Mouse (Mus musculus): ENCODE data around the gene Dazap1. TPM values are rescaled to one million over a fixed set of nuclear protein-coding genes. Genes with fewer than 3 reads are reported as not detected.

Dazap1 gene
- 45.5 and 45.9 TPM in 2 replicates for polyA plus RNA-seq (2015; fragmentation: Nextera tagmentation; extraction: Ambion mirVana)

GRCm38 (mm10) chr10:80260642-80261584 lies at the start of gene Dazap1, which contains the start of gene Gamt:
Gene Dazap1 (plus strand): TSS chr10:80261486.
Gene Gamt (minus strand): TSS chr10:80261012.

DNA sequence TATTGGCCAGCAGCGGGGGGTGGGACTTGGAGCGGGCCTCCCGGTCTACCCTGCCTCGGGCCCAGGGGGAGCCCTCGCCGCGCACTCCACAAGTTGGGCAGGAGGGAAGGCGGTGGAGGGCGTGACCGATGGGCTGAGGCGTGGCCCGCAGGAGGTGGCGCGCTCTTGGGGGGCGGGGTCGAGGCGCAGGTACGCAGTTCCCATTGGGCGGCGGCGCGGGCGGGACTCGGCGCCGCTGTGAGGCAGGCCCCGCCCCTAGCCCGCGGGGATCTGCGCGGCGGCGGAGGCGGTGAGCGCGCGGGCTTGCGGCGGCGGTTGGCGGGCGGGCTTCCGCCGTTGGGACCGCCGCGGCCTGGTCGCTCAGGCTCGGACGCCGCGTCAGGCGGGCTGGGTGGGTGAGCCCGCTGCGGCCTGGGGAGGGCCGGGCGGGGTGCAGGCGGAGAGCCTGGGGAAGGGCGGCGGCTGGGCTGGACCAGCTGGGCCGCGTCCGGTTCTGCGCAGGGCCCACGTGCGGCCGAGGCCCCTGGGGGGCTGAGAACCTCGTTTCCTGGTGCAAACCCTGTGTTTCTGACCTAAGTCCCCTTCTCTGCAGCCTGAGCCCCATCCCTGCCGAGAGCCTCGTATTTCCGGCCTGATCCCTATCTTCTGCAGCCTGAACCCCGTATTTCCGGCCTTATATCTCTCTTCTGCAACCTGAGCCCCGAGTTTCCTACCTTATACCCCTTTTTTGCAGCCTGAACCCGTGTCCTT lies 34.7 kb upstream of the Dazap1 start, which contains the start of gene Mum1:
Gene Mum1, plus strand, starts transcription at position 19 of the 750 bp plus-strand sequence.

DNA sequence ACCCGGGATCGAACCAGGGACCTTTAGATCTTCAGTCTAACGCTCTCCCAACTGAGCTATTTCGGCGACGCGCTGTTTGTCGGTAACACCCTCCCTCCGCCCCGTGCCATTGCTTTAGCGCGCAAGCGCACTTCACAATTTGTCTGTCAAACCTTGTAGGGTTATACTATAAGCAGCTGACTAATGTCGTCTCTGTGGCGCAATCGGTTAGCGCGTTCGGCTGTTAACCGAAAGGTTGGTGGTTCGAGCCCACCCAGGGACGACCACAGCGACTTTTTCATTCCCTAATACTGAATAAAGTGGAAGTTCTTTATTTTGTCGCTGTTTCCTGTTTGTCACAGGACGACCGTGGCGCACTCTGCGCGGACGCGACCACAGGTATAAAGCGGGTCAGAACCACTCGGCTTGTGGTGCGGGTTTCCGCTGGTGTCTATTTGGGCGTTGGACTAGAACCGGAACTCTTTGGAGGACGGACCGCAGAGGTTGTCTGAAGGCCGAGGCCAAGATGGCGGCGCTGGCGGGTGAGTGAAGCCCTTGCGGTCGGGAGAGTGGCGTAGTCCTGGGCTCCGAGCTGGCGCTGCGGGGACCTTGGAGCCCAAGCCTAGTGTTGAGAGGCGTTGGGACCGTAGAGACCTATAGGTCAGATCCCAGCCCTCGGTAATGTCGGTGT lies 12.2 kb upstream of the Dazap1 start, which contains the start of gene Ndufs7:
Gene Ndufs7, plus strand, starts transcription at position 151 of the 670 bp plus-strand sequence.

DNA sequence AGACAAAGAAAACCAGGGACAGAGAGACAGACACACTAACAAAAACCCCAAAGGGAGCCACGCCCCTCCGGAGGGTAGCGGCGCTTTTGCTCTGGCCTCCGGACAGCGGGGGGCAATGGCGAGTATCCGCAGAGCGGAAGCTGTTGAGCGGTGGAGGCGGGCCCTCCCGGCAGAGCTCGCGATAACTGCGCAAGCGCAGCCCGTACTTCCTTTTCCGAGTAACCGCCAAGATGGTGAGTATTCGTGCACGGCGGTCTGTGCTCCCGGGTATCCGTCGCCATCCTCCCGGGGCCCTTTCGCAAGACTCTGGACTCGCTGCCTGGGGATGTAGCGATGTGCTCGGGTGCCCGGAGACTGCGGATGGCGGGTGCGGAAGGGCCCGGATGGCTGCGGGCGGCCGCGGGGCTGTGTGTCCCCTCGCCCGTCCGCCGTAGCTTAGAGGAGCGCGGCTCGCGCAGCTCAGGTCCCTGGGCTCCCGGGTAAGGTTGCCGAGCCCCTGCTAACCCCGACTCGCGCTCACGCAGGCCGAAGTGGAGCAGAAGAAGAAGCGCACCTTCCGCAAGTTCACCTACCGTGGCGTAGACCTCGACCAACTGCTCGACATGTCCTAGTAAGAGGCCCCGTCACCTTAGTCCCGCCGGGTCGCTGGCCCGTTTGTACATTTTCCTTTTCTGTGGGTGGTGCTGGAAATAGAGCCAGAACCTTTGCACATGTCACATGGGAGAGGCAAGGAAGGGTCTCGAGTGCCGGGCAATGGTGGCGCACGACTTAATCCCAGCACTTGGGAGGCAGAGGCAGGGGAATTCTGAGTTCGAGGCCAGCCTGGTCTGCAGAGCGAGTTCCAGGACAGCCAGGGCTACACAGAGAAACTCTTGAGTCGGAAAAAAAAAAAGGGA lies 31.2 kb downstream of the Dazap1 start, which contains the start of gene Rps15:
Gene Rps15, plus strand, starts transcription at position 203 of the 896 bp plus-strand sequence.

DNA sequence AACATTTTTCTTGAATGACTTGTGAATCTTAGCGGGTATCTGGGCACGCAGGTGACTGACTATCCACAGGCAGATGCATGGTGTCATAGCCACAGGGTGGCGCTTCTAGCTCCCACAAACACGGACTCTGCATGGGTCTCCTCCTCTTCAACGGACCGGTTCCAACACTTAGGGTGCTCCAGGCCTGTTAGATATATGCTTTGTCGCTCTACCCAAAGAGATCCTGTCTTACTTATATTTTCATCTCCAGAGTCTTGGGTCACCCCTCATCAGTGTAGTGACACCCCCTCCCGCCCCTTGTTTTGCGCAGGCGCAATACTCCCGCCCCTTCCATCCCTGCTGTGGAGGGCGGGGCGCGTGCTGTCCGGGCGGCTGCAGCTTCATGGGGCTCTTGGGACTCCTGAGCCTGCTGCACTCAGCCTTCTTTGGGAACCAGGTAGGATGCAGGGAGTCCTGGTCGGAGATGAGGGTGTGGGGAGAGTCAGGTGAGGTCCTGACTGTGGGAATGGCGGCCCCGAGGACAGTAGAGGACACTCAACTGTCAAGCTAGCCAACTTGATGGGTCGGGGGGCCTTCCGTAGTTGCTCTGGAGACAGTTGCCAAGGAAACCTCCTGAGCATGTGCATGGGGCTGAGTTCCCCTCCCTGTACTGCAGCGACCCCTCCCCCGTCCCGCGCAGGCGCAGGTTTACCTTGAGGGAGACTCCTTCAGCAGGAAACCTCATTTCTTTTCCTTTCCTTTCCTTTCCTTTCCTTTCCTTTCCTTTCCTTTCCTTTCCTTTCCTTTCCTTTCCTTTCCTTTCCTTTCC lies 34.5 kb downstream of the Dazap1 start, which contains the start of gene Apc2:
Gene Apc2, plus strand, starts transcription at position 360 of the 808 bp plus-strand sequence.

GRCm38 (mm10) chr10:80320340-80320760 lies 59.1 kb downstream of the Dazap1 start, which contains the start of gene 2310011J03Rik:
Gene 2310011J03Rik (minus strand): TSS chr10:80320537.

DNA sequence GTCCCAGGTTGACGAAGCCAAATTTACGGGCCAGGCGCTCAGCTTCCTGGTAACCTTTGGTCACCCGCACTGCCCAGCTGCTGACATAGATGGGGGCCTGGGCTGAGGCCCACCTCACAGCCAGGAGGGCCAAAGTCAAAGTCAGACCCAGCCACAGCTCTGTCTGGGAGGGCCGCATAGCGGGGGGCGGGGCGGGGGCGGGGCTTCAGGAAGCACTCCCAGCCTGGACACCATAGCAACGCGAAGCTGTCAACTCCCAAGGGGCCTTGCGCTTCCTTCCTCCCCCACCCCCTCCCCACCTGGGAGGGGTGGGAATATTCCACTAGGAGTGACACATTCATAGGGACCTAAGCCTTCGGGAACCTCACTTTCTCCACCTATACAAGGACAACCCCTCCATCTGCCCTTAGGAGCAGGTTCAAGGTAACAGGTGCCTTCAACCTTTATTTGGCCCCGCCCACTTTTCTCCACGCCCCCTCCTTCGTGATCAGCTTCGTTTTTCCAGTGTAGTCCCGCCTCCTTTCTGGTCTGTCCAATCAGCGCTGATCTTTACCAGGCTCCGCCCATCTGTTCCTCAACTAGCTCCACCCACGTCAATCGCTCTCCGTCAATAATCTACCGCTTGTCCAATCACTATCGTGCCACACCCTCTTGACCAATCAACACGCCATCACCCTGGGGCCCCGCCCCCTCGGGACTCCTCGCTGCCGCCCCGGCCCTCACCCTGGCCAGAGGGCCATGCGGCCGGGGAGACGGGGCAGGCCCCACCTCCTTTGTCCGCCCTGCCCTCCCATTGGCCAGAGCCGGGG lies 68.2 kb downstream of the Dazap1 start, which contains the start of the genes Pcsk4 and Reep6:
Gene Pcsk4, minus strand, starts transcription at position 226 of the 809 bp plus-strand sequence.
Gene Reep6, plus strand, starts transcription at position 681 of the 809 bp plus-strand sequence.

Other genes with a start within 250 kb of the Dazap1 start
- gene Arhgap45, start 244.8 kb upstream of the Dazap1 start, polyA plus RNA-seq (2015; fragmentation: Nextera tagmentation; extraction: Ambion mirVana): 34.2 and 41.9 TPM in 2 replicates
- gene Polr2e, start 221.7 kb upstream of the Dazap1 start, polyA plus RNA-seq (2015; fragmentation: Nextera tagmentation; extraction: Ambion mirVana): 108 and 111 TPM in 2 replicates
- 650 and 699 TPM in 2 replicates for gene Gpx4, start 214.3 kb upstream of the Dazap1 start, polyA plus RNA-seq (2015; fragmentation: Nextera tagmentation; extraction: Ambion mirVana)
- gene Sbno2, start 155.9 kb upstream of the Dazap1 start, polyA plus RNA-seq (2015; fragmentation: Nextera tagmentation; extraction: Ambion mirVana): 15.9 and 16.2 TPM in 2 replicates
- gene Stk11, start 145.7 kb upstream of the Dazap1 start, polyA plus RNA-seq (2015; fragmentation: Nextera tagmentation; extraction: Ambion mirVana): 27.2 and 28.1 TPM in 2 replicates
- 340 and 357 TPM in 2 replicates for gene Atp5d, start 122.9 kb upstream of the Dazap1 start, polyA plus RNA-seq (2015; fragmentation: Nextera tagmentation; extraction: Ambion mirVana)
- 0.64 and 1.0 TPM in 2 replicates for gene Cbarp, start 120.7 kb upstream of the Dazap1 start, polyA plus RNA-seq (2015; fragmentation: Nextera tagmentation; extraction: Ambion mirVana)
- gene Midn, start 113.2 kb upstream of the Dazap1 start, polyA plus RNA-seq (2015; fragmentation: Nextera tagmentation; extraction: Ambion mirVana): 6.4 and 8.1 TPM in 2 replicates
- gene Cirbp, start 95.5 kb upstream of the Dazap1 start, polyA plus RNA-seq (2015; fragmentation: Nextera tagmentation; extraction: Ambion mirVana): 139 and 157 TPM in 2 replicates
- 11.0 and 12.5 TPM in 2 replicates for gene 1600002K03Rik, start 88.5 kb upstream of the Dazap1 start, polyA plus RNA-seq (2015; fragmentation: Nextera tagmentation; extraction: Ambion mirVana)
- 2.0 and 3.0 TPM in 2 replicates for gene Efna2, start 82.0 kb upstream of the Dazap1 start, polyA plus RNA-seq (2015; fragmentation: Nextera tagmentation; extraction: Ambion mirVana)
- gene Mum1, start 35.1 kb upstream of the Dazap1 start, polyA plus RNA-seq (2015; fragmentation: Nextera tagmentation; extraction: Ambion mirVana): 34.1 and 39.0 TPM in 2 replicates
- 272 and 282 TPM in 2 replicates for gene Ndufs7, start 12.4 kb upstream of the Dazap1 start, polyA plus RNA-seq (2015; fragmentation: Nextera tagmentation; extraction: Ambion mirVana)
- 6.0 and 8.6 TPM in 2 replicates for gene Gamt, start 474 bp upstream of the Dazap1 start, polyA plus RNA-seq (2015; fragmentation: Nextera tagmentation; extraction: Ambion mirVana)
- 877 and 915 TPM in 2 replicates for gene Rps15, start 31.0 kb downstream of the Dazap1 start, polyA plus RNA-seq (2015; fragmentation: Nextera tagmentation; extraction: Ambion mirVana)
- 0.12 and 0.13 TPM in 2 replicates for gene Apc2, start 34.5 kb downstream of the Dazap1 start, polyA plus RNA-seq (2015; fragmentation: Nextera tagmentation; extraction: Ambion mirVana)
- gene 2310011J03Rik, start 59.1 kb downstream of the Dazap1 start, polyA plus RNA-seq (2015; fragmentation: Nextera tagmentation; extraction: Ambion mirVana): 51.7 and 54.7 TPM in 2 replicates
- 5.2 and 5.4 TPM in 2 replicates for gene Pcsk4, start 68.0 kb downstream of the Dazap1 start, polyA plus RNA-seq (2015; fragmentation: Nextera tagmentation; extraction: Ambion mirVana)
- 5.7 and 6.7 TPM in 2 replicates for gene Reep6, start 68.5 kb downstream of the Dazap1 start, polyA plus RNA-seq (2015; fragmentation: Nextera tagmentation; extraction: Ambion mirVana)
- 3.7 and 3.8 TPM in 2 replicates for gene Adamtsl5, start 86.9 kb downstream of the Dazap1 start, polyA plus RNA-seq (2015; fragmentation: Nextera tagmentation; extraction: Ambion mirVana)
- 0.12 TPM in 1 of 2 replicates, not detected in the other for gene Plk5, start 95.0 kb downstream of the Dazap1 start, polyA plus RNA-seq (2015; fragmentation: Nextera tagmentation; extraction: Ambion mirVana)
- gene Mex3d, start 126.2 kb downstream of the Dazap1 start, polyA plus RNA-seq (2015; fragmentation: Nextera tagmentation; extraction: Ambion mirVana): 2.8 TPM in 2 replicates
- gene Mbd3, start 138.1 kb downstream of the Dazap1 start, polyA plus RNA-seq (2015; fragmentation: Nextera tagmentation; extraction: Ambion mirVana): 57.4 and 67.9 TPM in 2 replicates
- gene Uqcr11, start 145.3 kb downstream of the Dazap1 start, polyA plus RNA-seq (2015; fragmentation: Nextera tagmentation; extraction: Ambion mirVana): 586 and 595 TPM in 2 replicates
- gene Tcf3, start 172.2 kb downstream of the Dazap1 start, polyA plus RNA-seq (2015; fragmentation: Nextera tagmentation; extraction: Ambion mirVana): 82.3 and 82.6 TPM in 2 replicates
- gene Onecut3, start 233.3 kb downstream of the Dazap1 start, polyA plus RNA-seq (2015; fragmentation: Nextera tagmentation; extraction: Ambion mirVana): not detected in 2 replicates